Mouse (Mus musculus) embryonic fibroblast, embryonic 13.5 days (primary cell): ENCODE measurements around the gene Slain2.

Experiments used
- CTCF ChIP-seq: IDR thresholded peaks from 2 replicates; pipeline ENCODE4 v1.5.1; 2011; ENCODE audit warnings: mild to moderate bottlenecking, control low read depth, low read length, moderate library complexity, borderline replicate concordance; ENCODE audit not compliant: insufficient read depth
- POLR2A ChIP-seq: IDR thresholded peaks from 2 replicates; pipeline ENCODE4 v1.6.1; 2011; ENCODE audit warnings: low read depth, mild to moderate bottlenecking, control low read depth, low read length, moderate library complexity

DNA sequence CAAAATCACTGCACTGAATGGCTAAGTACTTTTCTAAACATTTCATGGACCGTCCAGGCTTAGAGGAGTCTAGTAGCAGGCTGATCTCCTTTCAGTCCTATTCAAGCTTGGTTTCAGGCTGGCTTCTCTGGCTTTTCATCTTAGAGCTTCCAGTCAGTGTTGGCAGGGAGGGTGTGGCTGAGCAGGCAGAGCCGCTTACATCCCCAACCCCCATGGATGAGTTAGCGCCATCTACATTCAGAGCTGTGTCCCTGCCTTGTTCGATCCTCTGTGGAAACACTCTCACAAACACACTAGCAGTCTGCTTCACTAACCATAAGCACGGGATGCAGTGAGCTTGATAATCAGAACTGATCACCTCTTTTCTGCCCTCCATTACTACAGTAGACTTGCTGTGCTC is 58.8 kb downstream of the Slain2 start:
- TF ChIP-seq CTCF = no peak
- TF ChIP-seq POLR2A = no peak
